Mouse (Mus musculus) cerebellum, adult 9-10 months (tissue): Measurements from ENCODE around the gene Psme2b.
"Not testable (repeated sequence)": the region's sequence is repeated elsewhere in the genome, so short reads cannot be mapped to it uniquely, and the experiment has no call there.

Source experiments
- DNase-seq: peaks from one replicate; pipeline ENCODE4 v3.0.0; 2022

Psme2b gene

DNA sequence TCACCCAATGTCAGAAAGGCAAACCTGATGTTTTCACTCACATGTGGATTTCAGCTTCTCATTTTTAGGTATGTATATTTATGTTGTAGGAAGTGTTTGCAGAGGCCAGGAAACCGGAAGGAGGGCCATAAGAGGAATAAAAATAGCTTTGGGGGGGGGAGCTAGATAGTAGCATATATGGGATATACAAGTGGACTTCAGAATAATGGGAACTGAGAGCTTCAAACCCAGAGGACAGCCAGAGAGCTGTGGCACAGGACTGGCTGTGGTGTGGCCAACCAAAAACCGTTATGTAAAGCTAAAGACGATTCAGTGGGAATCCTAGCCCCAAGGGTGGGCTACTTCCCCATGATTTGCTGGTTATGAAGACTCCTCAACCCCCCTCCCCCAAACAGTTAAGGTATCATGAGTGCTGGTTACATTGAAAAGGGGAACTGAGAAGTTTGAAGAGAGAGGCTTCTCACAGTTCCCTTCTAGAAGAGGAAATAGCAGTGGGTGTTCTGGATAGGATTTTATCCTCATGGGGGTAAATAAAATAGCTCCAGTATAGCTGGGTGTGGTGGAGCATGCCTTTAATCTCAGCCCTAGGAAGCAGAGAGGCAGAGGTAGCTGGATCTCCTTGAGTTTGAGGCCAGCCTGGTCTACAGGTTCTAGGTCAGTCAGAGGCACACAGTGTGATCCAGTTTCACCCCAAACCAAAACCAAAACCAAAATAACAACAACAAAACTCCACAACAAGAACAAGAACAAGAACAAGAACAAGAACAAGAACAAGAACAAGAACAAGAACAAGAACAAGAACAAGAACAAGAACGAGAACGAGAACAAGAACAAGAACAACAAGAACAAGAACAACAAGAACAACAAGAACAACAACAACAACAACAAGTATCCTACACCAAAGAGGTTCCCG lies 45.1 kb downstream of the Psme2b start:
- DNase-seq, result not testable (repeated sequence)

DNA sequence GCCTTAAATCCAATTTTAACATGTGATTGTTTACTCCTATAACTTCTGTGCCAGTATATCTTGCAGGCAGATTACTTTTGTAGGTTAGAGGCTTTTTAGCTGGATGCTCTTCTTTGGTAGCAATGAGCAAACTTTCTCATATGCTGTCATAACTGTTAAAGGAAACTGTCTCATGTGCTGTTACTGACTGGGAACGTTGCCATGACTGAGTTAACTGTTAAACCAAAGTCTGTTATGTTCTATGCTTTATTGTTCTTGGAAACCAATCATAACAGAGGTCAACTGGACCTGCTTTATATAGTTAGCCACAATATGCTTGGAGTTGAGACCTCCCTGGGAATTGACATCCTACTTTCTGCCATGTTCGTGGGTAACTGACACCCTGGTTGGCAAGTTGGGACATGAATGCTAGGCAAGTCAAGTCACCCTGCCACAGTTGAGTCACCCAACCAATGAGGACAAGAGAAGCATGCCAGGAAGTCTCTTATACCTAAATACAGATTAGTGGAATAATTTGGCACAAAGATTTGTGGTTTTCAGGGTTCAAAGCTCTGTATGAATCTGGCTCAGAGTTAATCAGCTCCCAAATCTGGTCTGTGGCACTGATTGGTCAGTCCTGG lies 47.1 kb downstream of the Psme2b start:
- no peak for DNase-seq
